Mouse (Mus musculus) ovary, postnatal 36 days (tissue): Measurements from ENCODE around the gene Eif2b3.
A peak's percentile ranks its signal among the peaks of the same experiment; 100 is the strongest.

Experiments
- DNase-seq: peaks from one replicate; pipeline ENCODE4 v3.0.0; 2022; ENCODE audit warnings: low spot score, mixed read lengths

Gene Eif2b3

DNA sequence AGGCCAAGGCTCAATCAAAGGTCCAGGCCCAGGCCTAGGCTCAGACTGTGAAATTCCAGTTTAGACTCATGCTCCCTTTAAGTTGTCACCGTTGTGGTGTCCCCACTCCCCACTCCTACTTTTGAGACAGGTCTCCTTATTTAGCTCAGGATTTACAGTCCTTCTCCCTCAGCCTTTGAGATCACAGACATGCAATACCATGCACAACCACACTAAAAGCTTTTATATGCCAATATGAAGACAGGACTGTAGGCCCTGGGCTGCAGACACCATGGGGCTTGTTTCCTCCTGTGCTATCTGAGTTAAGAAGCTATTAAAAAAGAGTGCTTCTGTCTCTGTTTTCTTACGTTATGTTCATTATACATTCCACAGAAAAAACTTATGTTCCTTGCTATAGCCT, 1.5 kb upstream of the Eif2b3 start:
- no peak for DNase-seq

DNA sequence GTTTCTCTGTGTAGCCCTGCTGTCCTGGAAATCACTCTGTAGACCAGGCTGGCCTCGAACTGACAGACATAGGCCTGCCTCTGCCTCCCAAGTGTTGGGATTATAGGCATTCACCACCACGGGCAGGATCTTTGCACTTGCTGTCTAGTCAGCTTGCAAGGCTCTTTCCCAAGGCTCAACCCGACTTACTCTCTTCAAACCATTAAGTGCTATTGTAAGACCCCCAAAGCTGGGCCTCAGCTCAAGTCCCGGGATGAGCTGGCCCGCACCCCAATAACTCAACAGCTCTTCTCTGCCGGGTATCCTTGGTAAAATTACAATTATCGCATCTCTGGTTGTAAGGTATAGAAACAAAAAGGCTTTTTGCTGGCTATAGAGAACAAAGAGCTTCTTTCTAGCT, 875 bp upstream of the Eif2b3 start:
- no peak for DNase-seq

DNA sequence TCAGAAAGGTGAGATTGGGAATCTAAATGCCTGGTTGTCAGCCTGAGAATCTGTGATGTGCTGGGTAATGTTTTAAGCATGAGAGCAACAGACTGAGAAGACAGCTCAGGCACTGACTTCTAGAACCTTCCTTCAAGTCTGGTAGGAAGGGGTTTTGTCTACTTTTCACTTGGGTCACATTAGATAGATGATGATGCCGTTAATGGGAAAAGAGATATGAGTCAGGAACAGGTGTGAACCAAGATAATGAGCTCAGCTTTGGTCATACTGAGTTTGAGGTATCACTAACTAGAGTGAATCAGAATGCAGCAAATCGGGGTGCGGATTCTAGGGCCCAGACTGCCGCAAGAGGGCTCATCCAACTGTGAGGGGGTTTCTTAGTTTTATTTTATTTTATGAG, 4.3 kb downstream of the Eif2b3 start:
- no peak for DNase-seq

DNA sequence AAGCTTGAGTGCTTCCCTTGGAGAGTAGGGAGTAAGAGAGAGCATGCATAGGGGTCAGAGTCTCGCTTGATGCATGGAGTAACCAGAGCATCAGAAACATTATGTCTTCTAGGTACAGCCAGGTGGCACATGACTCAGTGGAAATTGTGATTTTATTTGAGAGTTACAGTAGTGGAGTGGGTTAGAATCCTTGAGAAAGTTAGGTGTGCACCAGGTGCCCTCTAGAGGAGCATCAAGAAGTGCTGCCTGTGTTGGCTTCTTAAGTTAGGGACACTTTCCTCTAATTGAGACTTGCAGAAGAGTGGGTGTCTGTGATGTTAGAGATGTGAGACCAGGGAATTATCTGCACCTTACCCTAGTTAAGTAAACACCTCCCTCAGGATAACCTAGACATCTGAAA, 11.9 kb downstream of the Eif2b3 start:
- no peak for DNase-seq

DNA sequence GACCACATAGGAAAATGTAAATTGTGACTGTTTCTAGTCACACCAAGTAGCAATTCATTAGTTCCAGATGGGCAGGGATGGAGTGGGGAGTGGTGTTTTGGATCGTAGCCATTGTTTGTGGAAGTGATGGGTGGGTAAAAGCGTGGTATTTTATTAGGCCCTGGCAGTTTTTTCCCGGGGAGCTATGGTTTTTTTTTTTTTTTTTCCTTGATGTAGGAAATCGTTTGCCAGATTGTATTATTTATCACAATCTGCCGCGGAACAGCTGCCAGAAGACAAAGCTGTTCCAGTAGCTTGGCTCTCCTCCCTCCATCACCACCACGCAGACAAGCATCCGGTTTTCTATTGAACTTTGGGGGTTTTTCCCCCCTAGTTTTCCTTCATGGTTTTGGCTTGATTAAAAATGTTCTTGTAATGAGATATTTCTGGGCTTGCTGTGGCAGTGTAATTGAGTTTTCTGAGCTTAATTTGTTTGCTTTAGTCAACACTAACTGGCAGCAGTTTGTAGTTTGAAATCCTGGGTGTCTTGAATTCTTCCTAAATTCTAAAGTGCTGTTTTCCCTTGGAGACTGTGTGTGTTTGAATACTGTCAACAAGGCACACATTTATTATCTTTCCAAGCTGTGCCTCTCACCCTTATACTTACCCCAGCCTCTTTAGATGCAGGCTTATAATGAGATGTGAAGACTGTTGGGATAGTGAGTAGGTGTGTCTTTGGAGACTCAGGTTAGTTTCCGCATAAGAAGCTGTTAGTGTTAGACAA, 20.9 kb downstream of the Eif2b3 start:
- peak; percentile 22 for DNase-seq

DNA sequence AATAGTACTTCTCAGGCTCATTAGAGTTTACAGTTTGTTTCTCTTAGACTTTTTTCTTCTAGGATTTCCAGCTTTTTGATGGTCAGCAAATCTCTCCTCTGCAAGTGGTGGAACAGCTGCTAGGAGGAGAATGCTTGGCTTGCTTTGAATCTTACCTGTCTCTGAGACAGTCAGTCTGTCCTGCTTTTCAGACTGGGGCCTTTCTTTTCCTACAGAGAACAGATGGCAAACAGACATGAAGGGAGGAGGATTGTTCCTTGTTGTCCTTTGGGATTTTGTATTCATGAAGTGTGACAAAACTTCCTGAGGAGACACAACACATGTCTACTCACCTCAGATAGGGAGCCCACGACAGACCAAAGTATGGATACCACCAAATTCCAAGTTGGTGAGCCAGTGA, 21.6 kb downstream of the Eif2b3 start:
- no peak for DNase-seq

DNA sequence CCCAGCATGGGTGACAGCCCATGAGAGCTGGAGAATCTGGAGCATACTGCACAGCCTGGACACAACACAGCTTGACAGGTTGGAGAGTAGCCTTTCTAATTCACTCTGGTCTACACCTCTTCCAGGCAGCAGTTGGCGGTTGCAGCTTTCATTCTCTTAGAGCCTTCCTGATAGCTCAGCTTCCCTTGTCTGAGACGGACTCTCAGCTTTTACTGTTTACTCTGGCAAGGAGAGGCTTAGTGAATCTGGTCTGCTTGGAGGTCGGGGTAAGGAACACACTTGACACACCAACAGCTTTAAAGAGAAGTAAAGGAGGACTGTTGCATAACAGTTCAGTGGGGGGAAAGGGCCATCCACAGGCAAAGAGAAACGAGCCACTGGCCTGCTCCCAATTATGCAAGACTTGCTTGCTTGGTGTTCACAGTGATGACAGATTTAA, 22.1 kb downstream of the Eif2b3 start:
- peak; percentile 15 for DNase-seq

DNA sequence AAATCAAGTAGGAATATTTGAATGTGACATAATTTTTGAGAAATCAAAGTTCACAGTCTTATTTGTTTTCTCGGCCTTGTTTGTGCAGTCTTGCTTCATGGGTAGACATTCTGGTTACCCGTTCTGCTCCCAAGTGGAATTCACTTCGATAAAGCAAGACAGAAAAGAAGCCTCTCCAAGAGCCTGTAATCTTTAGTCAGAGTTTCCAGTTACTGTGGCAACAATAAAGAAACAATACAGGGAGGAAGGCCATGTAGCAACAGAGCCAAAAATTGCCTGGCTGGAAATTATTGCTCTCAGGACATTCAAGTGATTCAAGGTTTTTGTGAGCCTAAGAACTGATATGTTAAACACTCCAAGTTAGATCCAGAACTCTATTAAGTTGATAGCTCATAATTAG, 29.6 kb downstream of the Eif2b3 start:
- DNase-seq, result no peak

DNA sequence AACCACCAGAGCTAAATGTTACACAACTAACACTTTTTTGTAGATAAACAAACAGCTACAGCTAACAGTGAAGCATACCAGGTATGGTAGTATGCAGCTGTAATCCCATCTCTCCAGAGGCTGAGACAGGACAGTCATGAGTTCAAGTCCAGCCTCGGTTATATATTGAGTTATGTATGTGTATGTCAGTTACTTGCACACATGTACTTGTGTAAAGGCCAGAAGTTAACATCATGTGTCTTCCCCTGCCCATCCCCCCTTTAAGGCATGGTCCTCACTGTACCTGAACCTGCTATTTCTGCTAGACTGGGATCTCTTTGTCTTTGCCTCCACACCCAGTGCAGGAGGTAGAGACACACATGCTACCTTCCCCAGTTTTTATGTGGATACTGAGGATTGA, 30.3 kb downstream of the Eif2b3 start:
- no peak for DNase-seq

DNA sequence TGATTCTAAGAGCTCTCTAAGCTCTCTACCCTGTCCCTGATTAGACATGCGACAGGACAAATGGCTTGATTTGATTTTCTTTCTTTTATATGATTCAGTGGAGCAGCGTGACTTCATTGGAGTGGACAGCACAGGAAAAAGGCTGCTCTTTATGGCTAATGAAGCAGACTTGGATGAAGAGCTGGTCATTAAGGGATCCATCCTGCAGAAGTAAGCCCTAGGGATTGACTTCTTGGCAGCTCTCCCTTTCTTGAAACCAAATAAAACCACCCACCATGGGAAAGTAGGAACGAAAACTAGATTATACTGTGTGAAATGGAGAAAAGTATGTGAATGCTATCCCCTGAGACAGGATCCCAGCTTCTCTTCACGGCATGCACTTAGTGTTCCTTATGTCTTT, 33.4 kb downstream of the Eif2b3 start:
- no peak for DNase-seq

DNA sequence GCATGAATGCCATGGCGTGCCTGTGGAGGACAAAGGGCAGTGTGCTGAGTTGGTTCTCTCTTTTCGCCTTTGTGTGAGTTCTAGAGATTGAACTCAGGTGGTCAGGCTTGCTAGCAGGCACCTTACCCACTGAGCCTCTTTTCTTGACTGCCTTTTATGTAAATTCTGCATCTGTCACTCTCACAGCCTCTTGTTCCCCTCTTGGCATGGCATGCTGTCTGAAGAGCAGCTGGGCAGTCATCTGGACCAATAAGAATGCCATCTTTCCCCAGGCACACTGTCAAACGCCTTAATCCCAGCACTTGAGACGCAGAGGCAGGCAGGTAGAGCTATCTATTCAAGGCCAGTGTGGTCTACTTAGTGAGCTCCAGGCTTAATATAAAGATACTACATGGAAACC, 34.8 kb downstream of the Eif2b3 start:
- no peak for DNase-seq

DNA sequence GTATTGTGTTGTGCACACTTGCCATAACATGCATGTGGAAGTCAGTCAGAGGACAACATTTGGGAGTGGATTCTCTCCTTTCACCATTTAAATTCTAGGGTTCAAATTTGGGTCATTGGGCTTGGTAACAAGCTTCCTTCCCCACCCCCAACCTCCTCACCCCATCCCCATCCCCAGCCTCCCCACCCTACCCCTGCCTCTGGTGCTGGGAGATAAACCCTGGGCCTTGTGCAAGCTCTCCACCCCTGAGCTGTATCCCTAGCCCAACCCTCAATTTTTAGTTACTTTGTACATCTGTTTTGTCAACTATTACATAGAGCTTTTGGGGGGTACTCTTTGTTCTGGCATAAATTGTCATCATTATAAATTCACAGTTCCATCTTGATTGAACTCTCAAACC, 36.9 kb downstream of the Eif2b3 start:
- no peak for DNase-seq

DNA sequence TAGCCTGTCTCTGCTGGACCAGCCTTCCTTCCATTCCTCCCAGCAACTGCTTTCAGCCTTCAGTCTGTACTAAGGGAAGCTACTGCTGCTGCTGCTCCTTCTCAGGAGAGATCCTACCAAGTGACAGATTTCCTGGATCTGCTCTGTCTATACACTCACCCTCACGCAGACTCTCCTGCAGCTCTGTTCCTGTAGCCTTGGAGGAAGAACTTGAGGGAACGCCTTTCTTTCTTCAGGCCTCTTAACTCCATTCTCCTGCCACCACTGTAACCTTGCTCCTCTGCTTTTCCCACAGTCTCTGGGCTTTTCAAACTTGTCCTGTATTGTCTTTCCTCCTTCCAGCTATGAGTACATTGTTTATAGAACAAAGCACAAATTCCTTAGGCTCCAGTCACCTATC, 37.3 kb downstream of the Eif2b3 start:
- no peak for DNase-seq

DNA sequence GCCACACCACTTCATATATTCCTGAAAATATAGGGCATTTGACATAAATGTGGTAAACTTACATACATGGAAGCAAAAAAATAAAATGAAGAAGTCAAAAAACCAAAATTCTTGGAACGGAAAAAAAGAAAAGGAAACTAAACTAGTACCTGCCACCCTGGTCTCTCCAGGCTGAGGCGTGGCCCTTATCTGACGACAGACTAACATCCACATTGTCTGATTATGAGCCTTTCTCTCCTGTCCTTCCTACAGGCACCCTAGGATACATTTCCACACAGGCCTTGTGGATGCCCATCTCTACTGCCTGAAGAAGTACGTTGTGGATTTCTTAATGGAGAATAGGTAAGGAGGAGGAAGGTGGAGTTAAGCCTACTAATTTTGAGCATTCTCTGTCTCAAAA, 39.3 kb downstream of the Eif2b3 start:
- DNase-seq, result no peak

DNA sequence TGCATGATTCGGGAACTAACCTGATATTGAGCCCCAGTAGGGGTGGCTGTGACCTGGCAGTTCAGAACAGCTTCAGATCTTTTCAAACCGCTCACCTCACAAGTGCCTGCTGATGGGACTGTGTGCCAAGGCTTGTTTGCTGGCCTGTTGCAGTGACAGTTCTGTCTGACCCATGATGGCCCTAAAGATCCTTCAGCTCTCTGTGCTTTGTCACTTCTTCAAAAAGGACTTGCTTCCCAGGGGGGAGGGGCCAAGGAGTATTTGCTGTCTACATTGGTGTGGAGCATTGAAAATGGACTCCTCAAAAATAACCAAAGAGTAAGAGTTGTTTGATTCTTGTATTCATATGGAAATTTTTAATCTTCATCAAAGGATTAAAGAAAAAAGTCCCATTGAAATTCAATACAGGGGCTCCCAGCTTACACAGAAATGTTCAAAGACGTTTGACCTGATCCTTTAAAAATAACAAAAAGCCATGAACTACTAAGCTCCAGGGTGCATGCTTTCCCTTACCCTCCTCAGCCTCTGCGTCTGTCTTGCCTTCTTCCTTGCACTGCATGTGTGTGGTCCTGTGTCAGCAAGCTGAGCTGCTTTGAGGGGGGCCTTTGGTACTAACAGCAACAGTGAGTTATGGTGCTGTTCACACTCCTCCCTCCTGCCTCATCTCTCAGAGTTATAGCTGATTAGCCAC, 43.6 kb downstream of the Eif2b3 start:
- DNase-seq, result no peak

DNA sequence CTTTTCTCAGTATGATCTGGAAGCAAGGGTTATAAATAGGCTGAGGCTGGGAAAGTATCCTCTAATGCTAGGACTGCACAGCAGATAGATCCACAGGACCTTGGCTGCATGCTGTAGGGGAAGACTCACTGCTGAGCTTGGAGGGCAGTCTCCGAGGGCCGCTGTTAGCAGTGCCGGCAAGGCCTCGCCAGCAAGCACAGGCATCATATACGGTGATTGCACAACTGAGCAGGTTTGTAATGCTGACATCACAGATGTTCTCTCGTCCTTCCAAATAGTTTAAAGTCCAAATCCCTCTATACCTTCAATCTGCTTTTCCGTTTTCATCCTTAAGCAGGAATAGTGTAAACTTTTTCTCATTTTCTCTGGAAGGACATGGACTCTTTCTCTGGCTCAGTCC, 48.8 kb downstream of the Eif2b3 start:
- DNase-seq, result no peak

DNA sequence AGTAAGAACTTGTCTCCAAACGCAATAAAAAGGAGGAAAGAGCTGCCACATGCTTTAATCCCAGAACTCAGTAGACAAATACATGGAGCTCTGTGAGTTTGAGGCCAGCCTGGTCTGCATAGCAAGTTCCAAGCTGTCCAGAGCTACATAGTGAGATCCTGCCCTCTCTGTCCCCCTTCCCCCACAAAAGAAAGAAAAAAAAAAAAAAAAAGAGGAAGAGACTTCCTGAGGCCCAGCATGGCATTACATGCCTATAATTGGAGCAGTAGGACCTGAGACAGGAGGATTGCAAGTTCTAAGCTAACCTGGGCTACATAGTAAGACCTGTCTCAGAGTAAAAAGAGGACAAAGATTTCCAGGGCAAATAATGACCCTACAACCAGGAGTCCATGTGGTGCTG, 50.4 kb downstream of the Eif2b3 start:
- DNase-seq, result no peak

DNA sequence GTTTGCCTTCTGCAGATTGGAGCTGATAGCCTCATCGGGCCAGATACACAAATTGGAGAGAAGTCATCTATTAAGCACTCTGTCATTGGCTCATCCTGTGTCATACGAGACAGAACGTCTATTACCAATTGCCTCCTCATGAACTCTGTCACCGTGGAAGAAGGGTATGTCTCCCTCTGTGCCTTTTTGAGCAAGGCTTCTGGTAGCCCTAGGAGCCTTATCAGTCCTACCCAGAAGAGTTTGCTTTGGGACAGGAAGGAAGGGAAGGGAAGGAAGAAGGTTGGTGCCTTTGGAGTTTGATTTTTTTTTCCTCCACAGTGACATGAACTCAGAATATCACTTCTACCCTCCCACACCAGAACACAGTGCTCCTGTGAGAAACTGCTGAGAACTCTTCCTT, 51.4 kb downstream of the Eif2b3 start:
- DNase-seq, result no peak

DNA sequence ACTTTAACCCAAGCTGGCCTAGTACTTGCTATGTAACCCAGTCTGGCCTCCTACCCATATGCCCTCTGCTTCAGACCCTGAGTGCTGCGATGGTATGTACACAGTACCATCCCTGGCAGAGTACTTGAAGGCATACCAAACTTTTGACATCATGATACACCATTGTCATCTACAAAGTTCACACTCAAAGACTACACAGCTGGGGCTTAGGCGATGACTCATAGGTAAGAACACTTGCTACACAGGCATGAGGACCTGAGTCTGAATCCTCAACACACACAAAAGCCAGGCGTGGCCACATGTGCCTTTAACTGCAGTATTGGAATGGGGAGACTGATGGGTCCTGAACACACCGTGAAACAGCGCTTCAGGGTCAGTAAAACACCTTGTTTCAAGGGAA, 52.0 kb downstream of the Eif2b3 start:
- DNase-seq, result no peak

DNA sequence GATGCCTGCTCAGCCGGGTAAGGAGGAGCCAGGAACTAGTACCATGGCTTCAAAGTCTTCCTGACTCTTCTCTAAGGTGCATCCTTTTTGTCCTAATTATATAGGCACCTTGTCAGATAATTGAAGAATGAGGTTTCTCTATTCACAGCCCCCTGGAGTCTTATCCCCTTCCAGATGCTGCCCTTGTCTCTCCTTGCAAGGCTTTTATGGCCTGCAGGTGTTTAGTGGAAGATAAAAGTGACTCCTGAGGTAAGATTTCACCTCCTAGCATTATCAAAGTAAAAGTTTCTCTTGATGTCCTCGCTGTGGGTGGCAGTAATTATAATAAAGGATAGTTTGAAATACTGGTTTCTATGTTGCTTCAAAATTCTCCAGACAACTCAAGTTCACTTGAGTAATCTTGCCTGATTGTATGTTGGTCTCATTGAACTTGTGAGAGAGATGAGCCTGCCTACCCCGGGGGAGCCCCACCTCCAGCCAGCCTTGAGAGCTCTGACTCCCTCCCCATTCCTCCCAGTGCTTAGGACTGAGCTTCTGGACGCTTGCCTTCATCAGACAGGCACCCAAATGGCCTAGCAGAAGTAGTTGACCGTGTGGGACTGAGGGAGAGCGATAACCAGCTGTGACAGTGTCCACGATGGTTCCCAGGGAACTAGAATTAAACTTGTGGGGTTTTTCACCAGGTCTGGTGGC, 68.9 kb downstream of the Eif2b3 start:
- no peak for DNase-seq

DNA sequence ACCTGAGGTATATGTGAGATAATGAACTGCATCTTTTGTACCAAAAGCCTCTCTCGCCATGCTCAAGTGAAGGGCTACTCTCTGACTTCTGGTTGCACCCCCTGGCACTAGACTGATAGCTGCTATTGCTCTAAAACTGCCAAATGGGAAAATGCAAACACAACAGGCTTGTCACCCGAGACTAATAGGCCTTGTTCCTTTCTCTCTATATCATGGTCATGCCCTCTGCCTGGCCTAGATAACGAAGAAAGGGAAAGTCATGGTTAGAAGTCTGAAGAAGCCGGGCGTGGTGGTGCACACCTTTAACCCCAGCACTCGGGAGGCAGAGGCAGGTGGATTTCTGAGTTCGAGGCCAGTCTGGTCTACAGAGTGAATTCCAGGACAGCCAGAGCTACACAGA, 71.4 kb downstream of the Eif2b3 start:
- no peak for DNase-seq

DNA sequence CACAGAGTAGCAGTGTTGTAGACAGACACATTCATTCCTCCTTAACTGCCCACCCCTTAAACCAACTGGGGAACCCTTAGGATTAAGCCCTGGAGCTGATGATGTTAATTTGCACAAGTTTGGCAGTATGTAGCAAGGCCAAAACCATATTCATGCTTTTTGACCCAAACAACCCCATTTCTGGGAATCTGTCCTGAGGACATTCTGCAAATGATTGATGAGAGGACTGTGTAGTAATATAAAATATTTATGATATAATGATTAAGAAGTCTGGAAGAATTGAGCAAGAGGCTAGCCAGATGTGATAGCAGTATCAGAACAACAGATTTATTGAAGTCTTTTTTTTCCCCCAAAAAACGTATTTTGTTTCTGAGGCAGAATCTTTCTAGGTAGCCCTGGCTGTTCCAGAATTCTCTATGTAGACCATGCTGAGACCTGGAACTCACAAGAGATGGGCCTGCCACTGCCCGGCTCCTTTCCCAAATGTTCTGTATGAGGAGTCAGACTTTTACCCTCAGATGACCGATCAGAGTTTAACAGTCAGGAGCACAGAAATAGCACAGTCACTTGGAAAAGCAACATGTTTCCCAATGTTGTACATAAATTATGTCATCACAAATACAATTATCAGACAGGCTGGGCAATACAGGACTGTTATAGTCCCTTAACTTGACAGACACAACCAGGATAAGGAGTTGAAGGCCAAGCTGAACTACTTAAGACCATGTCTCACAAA, 75.6 kb downstream of the Eif2b3 start:
- DNase-seq, result no peak
